Mouse (Mus musculus) kidney, postnatal 10 days (tissue): Measurements from ENCODE around the gene Exosc7.

Experiments used
- DNase-seq: peaks from one replicate; pipeline ENCODE4 v3.0.0; 2021; ENCODE audit warnings: mixed read lengths

Exosc7 gene

GRCm38 (mm10) chr9:123112805-123113521 lies at the start of gene Exosc7, which contains the start of gene Zdhhc3:
Gene Exosc7, plus strand, starts transcription at chr9:123113215.
Gene Zdhhc3, minus strand, starts transcription at chr9:123113205.
- DNase-seq, result peak; percentile 92

GRCm38 (mm10) chr9:123079149-123079548 lies 33.9 kb upstream of the Exosc7 start:
- no peak for DNase-seq

GRCm38 (mm10) chr9:123080355-123080754 lies 32.7 kb upstream of the Exosc7 start:
- no peak for DNase-seq

GRCm38 (mm10) chr9:123080796-123081195 lies 32.2 kb upstream of the Exosc7 start:
- no peak for DNase-seq

- DNase-seq, result no peak
Observed at GRCm38 (mm10) chr9:123085373-123085772, 27.6 kb upstream of the Exosc7 start.

GRCm38 (mm10) chr9:123087558-123087957 lies 25.5 kb upstream of the Exosc7 start:
- DNase-seq, result no peak

GRCm38 (mm10) chr9:123090844-123091243 lies 22.2 kb upstream of the Exosc7 start:
- no peak for DNase-seq

GRCm38 (mm10) chr9:123099631-123100455 lies 13.2 kb upstream of the Exosc7 start:
- DNase-seq, result no peak

GRCm38 (mm10) chr9:123103425-123103824 lies 9.6 kb upstream of the Exosc7 start:
- DNase-seq, result no peak

GRCm38 (mm10) chr9:123104362-123104761 lies 8.7 kb upstream of the Exosc7 start:
- DNase-seq, result no peak

GRCm38 (mm10) chr9:123107186-123107585 lies 5.8 kb upstream of the Exosc7 start:
- no peak for DNase-seq

GRCm38 (mm10) chr9:123109188-123109587 lies 3.8 kb upstream of the Exosc7 start:
- no peak for DNase-seq

- DNase-seq, result no peak
Observed at GRCm38 (mm10) chr9:123111751-123112221, 1.2 kb upstream of the Exosc7 start.

GRCm38 (mm10) chr9:123113931-123114330 lies 916 bp downstream of the Exosc7 start:
- no peak for DNase-seq

GRCm38 (mm10) chr9:123115566-123115965 lies 2.6 kb downstream of the Exosc7 start:
- DNase-seq, result no peak

GRCm38 (mm10) chr9:123123017-123123416 lies 10.0 kb downstream of the Exosc7 start:
- DNase-seq, result no peak

GRCm38 (mm10) chr9:123123571-123124412 lies 10.8 kb downstream of the Exosc7 start:
- DNase-seq, result peak; percentile 38

GRCm38 (mm10) chr9:123124413-123124981 lies 11.5 kb downstream of the Exosc7 start:
- DNase-seq, result no peak

- DNase-seq, result no peak
Observed at GRCm38 (mm10) chr9:123127663-123128062, 14.6 kb downstream of the Exosc7 start.

GRCm38 (mm10) chr9:123132994-123133393 lies 20.0 kb downstream of the Exosc7 start:
- no peak for DNase-seq

- no peak for DNase-seq
Observed at GRCm38 (mm10) chr9:123136953-123137682, 24.1 kb downstream of the Exosc7 start.
